Mouse (Mus musculus) Patski (cell line): Measurements from ENCODE around the gene Apol10b. TPM values are rescaled to one million over a fixed set of nuclear protein-coding genes. Genes with fewer than 3 reads are reported as not detected.
"Not testable (repeated sequence)": the region's sequence is repeated elsewhere in the genome, so short reads cannot be mapped to it uniquely, and the experiment has no call there.

Source experiments
- ATAC-seq: fragments of 100-300 bp; one replicate; pipeline ENCODE4 v1.8.0; 2021
- CTCF ChIA-PET: fragments of 350-600 bp; sonication (Branson Sonifier 250); formaldehyde crosslinking; loops from one replicate; lab custom pipeline; 2022; ENCODE audit warnings: inconsistent platforms; lab: Charles Lee
- POLR2A ChIA-PET: fragments of 350-600 bp; sonication (Branson Sonifier 250); formaldehyde crosslinking; loops from one replicate; lab custom pipeline; 2022; ENCODE audit warnings: antibody characterized with exemption, inconsistent platforms; lab: Charles Lee
- DNase-seq: peaks from one replicate; pipeline ENCODE4 v3.0.0-alpha.2; 2011; ENCODE audit warnings: low read depth, low spot score
- H3K27me3 ChIP-seq: fragments of 371-371 bp; one replicate; pipeline ENCODE4 v1.5.1; 2021
- CTCF ChIP-seq: fragments of 100-300 bp; IDR thresholded peaks from one replicate; pipeline ENCODE4 v1.5.1; 2021
- in situ Hi-C: fragments of 300-500 bp; cut with MboI; formaldehyde crosslinking; loops from 3 replicates; pipeline ENCODE4 v1.11.1; 2018; ENCODE audit warnings: low pct_unique_long_range_greater_than_20kb, mixed read lengths
- polyA plus RNA-seq: library from polyadenylated mRNA; unstranded; gene quantifications from one replicate; pipeline ENCODE4 v1.2.3, GENCODE M21; 2021

The Apol10b gene
- polyA plus RNA-seq = 0.62 TPM

GRCm38 (mm10) chr15:77595961-77596360 is at the start of gene Apol10b:
Gene Apol10b (minus strand): TSS chr15:77596125.
- no peak for DNase-seq
- no peaks in the 10 kb centered on the region for H3K27me3 ChIP-seq
- ChIA-PET POLR2A (no interaction called here), CTCF (no interaction called here)
- ATAC-seq = no peak
- in situ Hi-C loops = loop anchor here (25.0 kb wide), 1 partner anchor 416 kb away; no protein-coding TSS in a partner anchor
- no peak for TF ChIP-seq CTCF

- CTCF ChIA-PET, H3K27me3 ChIP-seq, POLR2A ChIA-PET, DNase-seq, ATAC-seq, in situ Hi-C loops: not testable (repeated sequence)
Measured at GRCm38 (mm10) chr15:77643176-77643575, 47.3 kb upstream of the Apol10b start, which contains the start of gene Apol11b. Gene Apol11b (minus strand): TSS chr15:77643286.

GRCm38 (mm10) chr15:77629822-77630221 is 33.9 kb upstream of the Apol10b start:
- DNase-seq, ATAC-seq, in situ Hi-C loops, H3K27me3 ChIP-seq, CTCF ChIA-PET, POLR2A ChIA-PET: not testable (repeated sequence)

GRCm38 (mm10) chr15:77628647-77629046 is 32.7 kb upstream of the Apol10b start:
- CTCF ChIA-PET, H3K27me3 ChIP-seq, DNase-seq, ATAC-seq, in situ Hi-C loops, POLR2A ChIA-PET: not testable (repeated sequence)

GRCm38 (mm10) chr15:77626471-77626870 is 30.5 kb upstream of the Apol10b start:
- DNase-seq, ATAC-seq, CTCF ChIA-PET, H3K27me3 ChIP-seq, POLR2A ChIA-PET, in situ Hi-C loops: not testable (repeated sequence)

- DNase-seq (no peak), ATAC-seq (no peak)
- ChIA-PET CTCF (no interaction called here), POLR2A (no interaction called here)
- H3K27me3 ChIP-seq = no peaks in the 10 kb centered on the region
- in situ Hi-C loops = no loop called here
- TF ChIP-seq CTCF = no peak
Measured at GRCm38 (mm10) chr15:77624710-77625109, 28.8 kb upstream of the Apol10b start.

- in situ Hi-C loops = no loop called here
- ChIA-PET POLR2A (no interaction called here), CTCF (no interaction called here)
- no peak for TF ChIP-seq CTCF
- peaks cover 8% of the 10 kb centered on the region for H3K27me3 ChIP-seq
- no peak for DNase-seq
- no peak for ATAC-seq
Measured at GRCm38 (mm10) chr15:77606069-77606468, 10.1 kb upstream of the Apol10b start.

- CTCF ChIA-PET = no interaction called here
- DNase-seq (no peak), ATAC-seq (no peak)
- no peak for TF ChIP-seq CTCF
- in situ Hi-C loops = loop anchor here (25.0 kb wide), 1 partner anchor 413 kb away; no protein-coding TSS in a partner anchor
- H3K27me3 ChIP-seq = no peaks in the 10 kb centered on the region
- POLR2A ChIA-PET = no interaction called here
Measured at GRCm38 (mm10) chr15:77598958-77599357, 3.0 kb upstream of the Apol10b start, which contains the start of gene Gm36245. Gene Gm36245 (plus strand): TSS chr15:77599258.

GRCm38 (mm10) chr15:77598429-77598828 is 2.5 kb upstream of the Apol10b start:
- in situ Hi-C loops = loop anchor here (25.0 kb wide), 1 partner anchor 414 kb away; no protein-coding TSS in a partner anchor

GRCm38 (mm10) chr15:77593557-77593956 is 2.4 kb downstream of the Apol10b start:
- TF ChIP-seq CTCF = no peak
- H3K27me3 ChIP-seq = no peaks in the 10 kb centered on the region
- ChIA-PET CTCF (no interaction called here), POLR2A (no interaction called here)
- ATAC-seq (no peak), DNase-seq (no peak)
- in situ Hi-C loops = loop anchor here (25.0 kb wide), 1 partner anchor 419 kb away; no protein-coding TSS in a partner anchor

More at GRCm38 (mm10) chr15:77598429-77598828, 2.5 kb upstream of the Apol10b start:
- no peak for ATAC-seq
- no peak for DNase-seq
- ChIA-PET POLR2A (no interaction called here), CTCF (interaction anchor here (1.2 kb wide), 1 partner anchor 56 kb away, joined by 3 read pairs; no protein-coding TSS in a partner anchor)
- H3K27me3 ChIP-seq = no peaks in the 10 kb centered on the region
- TF ChIP-seq CTCF = no peak

- H3K27me3 ChIP-seq = no peaks in the 10 kb centered on the region
- ATAC-seq (no peak), DNase-seq (no peak)
- CTCF ChIA-PET = no interaction called here
- in situ Hi-C loops = loop anchor here (25.0 kb wide), 1 partner anchor 421 kb away; no protein-coding TSS in a partner anchor
- POLR2A ChIA-PET = no interaction called here
- TF ChIP-seq CTCF = no peak
Measured at GRCm38 (mm10) chr15:77590881-77591280, 5.0 kb downstream of the Apol10b start.

- ChIA-PET POLR2A (no interaction called here), CTCF (no interaction called here)
- ATAC-seq (no peak), DNase-seq (no peak)
- in situ Hi-C loops = loop anchor here (25.0 kb wide), 1 partner anchor 423 kb away; no protein-coding TSS in a partner anchor
- no peaks in the 10 kb centered on the region for H3K27me3 ChIP-seq
- no peak for TF ChIP-seq CTCF
Measured at GRCm38 (mm10) chr15:77588981-77589380, 6.9 kb downstream of the Apol10b start.
